Comparison of ENCODE assay signal across 18 mouse cellular contexts in the genomic region with DNA sequence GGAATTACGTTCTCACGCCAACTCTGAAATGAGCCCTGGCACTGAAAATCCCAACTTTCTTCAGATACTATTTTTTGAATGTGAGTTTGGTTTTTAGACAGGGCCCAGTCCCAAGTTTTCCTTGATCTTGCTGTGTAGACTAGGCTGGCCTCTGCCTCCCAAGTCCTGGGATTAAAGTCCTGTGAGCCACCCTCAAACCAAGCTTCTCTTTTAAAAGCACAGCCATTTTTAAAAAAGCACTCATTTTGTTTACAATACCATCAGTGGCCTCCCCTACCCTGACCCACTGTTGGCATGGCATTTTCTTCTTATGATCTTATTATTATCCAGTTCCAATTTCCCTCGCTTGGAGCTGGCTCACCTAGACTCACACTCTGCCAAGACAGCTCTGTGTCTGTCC. TPM values are rescaled to one million over a fixed set of nuclear protein-coding genes. Genes with fewer than 3 reads are reported as not detected.
"Had no signal": no experiment of that assay in that cellular context is flagged by ENCODE, and none has a peak within 500 bp of the region (broad histone marks: within the 10 kb centered on the region; RNA-seq: fewer than 3 reads in every experiment).

No protein-coding gene starts in this region.

- ATAC-seq: midbrain, embryonic 16.5 days had no signal

- H3K36me3 ChIP-seq: midbrain, embryonic 10.5 days; midbrain, embryonic 12.5 days; neural tube, embryonic 13.5 days; neural tube, embryonic 15.5 days had no signal

- H3K4me1 ChIP-seq: midbrain, embryonic 12.5 days; neural tube, embryonic 13.5 days; neural tube, embryonic 15.5 days had no signal

- H3K4me3 ChIP-seq: midbrain, embryonic 10.5 days; midbrain, embryonic 12.5 days; myocyte; neural tube, embryonic 13.5 days; neural tube, embryonic 15.5 days had no signal

- H3K9ac ChIP-seq: lung, embryonic 14.5 days; midbrain, embryonic 12.5 days; neural tube, embryonic 13.5 days; neural tube, embryonic 15.5 days had no signal

- H3K4me2 ChIP-seq: lung, embryonic 14.5 days; midbrain, embryonic 12.5 days; neural tube, embryonic 13.5 days; neural tube, embryonic 15.5 days had no signal

- H3K27ac ChIP-seq: midbrain, embryonic 10.5 days; midbrain, embryonic 12.5 days; neural tube, embryonic 13.5 days; neural tube, embryonic 15.5 days had no signal

- H3K27me3 ChIP-seq: midbrain, embryonic 12.5 days; neural tube, embryonic 13.5 days; neural tube, embryonic 15.5 days had no signal

- H3K9me3 ChIP-seq: midbrain, embryonic 10.5 days; midbrain, embryonic 12.5 days; neural tube, embryonic 13.5 days; neural tube, embryonic 15.5 days had no signal

- DNase-seq: lung, embryonic 14.5 days; lung, postnatal 10 days; lung, postnatal 4 days; midbrain, embryonic 14.5 days; retina, postnatal 1 day; right cerebral cortex, adult 18-20 months; right cerebral cortex, postnatal 25 days; right cerebral cortex, postnatal 4 days; spleen, adult 18-20 months; thymus, adult 18-20 months; thymus, postnatal 14 days; thymus, postnatal 36 days had no signal

RNA-seq across cellular contexts. Expression of a gene that starts 22.3 kb away (rescaled TPM):
- polyA plus RNA-seq: myocyte had no signal
